Mouse (Mus musculus) stomach, postnatal 0 days (tissue): ENCODE measurements around the gene Zfp791.

Source experiments
- CTCF ChIP-seq: IDR thresholded peaks from 2 replicates; pipeline ENCODE4 v1.5.1; 2016; ENCODE audit warnings: antibody characterized with exemption, low read depth, mild to moderate bottlenecking, moderate library complexity
- EP300 ChIP-seq: optimal IDR thresholded peaks from 2 replicates; pipeline ENCODE3; 2016; ENCODE audit warnings: antibody characterized with exemption

- no peak for TF ChIP-seq CTCF
- TF ChIP-seq EP300, result no peak
These were observed 38.3 kb downstream of the Zfp791 start for GRCm38 (mm10) chr8:85084633-85085032.
